Mouse (Mus musculus): ENCODE data around the gene Cdh24. TPM values are rescaled to one million over a fixed set of nuclear protein-coding genes. Genes with fewer than 3 reads are reported as not detected.
A peak's percentile ranks its signal among the peaks of the same experiment; 100 is the strongest.
"Not testable (repeated sequence)": the region's sequence is repeated elsewhere in the genome, so short reads cannot be mapped to it uniquely, and the experiment has no call there.

Gene Cdh24
- polyA plus RNA-seq, 1 experiment: 0.46 TPM

DNA sequence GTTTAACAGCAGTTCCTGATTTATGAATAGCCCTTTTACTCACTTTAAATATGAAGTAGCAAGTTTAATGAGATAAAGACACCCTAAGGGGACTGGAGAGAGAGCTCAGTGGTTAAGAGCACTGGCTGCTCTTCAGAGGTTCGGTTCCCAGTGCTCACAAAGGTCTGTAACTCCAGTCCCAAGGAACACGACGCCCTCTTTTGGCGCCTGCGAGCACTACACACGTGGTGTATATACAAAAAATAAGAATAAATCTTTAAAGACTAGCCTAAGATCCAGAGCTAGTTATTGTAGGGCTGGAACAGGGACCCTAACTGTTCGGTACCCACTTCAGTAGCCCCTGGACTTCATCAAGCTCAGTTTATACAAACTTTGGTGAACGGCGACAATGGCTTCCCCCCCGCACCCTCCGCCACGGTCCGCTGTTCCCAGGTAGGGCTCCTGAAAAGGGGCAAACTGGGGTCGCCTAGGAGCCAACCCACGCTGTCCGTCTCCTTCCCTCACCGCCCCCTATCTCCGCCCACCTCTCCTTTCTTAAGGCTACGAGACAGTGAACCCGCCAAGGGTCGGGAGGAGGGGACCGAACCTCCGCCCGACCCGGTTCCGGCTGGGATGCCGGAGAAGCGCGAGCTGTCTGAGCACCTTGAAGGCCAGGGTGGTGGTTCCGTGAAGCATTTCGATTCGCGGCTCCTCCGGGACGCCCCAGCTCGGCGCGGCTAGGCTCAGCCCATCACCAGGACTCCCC lies 23.8 kb downstream of the Cdh24 start:
- H3K4me3 ChIP-seq (replicated peaks): peak overlapping the region; percentile 75
- TF ChIP-seq GATA1 (IDR thresholded peaks at IDR 0.05; ENCODE audit: low read length) (no peak), TAL1 (IDR thresholded peaks at IDR 0.05; ENCODE audit: low read length) (no peak)
- no peaks in the 10 kb centered on the region for H3K9me3 ChIP-seq (ENCODE audit: control insufficient read depth, low read length)
- H3K27me3 ChIP-seq (ENCODE audit: control insufficient read depth): no peaks in the 10 kb centered on the region
- H3K4me1 ChIP-seq (ENCODE audit: control insufficient read depth): peaks cover 17% of the 10 kb centered on the region
- peaks cover 35% of the 10 kb centered on the region for H3K36me3 ChIP-seq (ENCODE audit: control insufficient read depth)

- Histone ChIP-seq H3K27me3 (ENCODE audit: control insufficient read depth) (no peaks in the 10 kb centered on the region), H3K9me3 (ENCODE audit: control insufficient read depth, low read length) (no peaks in the 10 kb centered on the region), H3K36me3 (ENCODE audit: control insufficient read depth) (peaks cover 43% of the 10 kb centered on the region), H3K4me3 (replicated peaks) (peak overlapping the region; percentile 5), H3K4me1 (ENCODE audit: control insufficient read depth) (peaks cover 16% of the 10 kb centered on the region)
- TF ChIP-seq TAL1 (IDR thresholded peaks at IDR 0.05; ENCODE audit: low read length) (no peak), GATA1 (IDR thresholded peaks at IDR 0.05; ENCODE audit: low read length) (no peak)
Observed at GRCm38 (mm10) chr14:54616226-54616825, 24.8 kb downstream of the Cdh24 start.

GRCm38 (mm10) chr14:54614130-54614529 lies 27.0 kb downstream of the Cdh24 start:
- H3K4me1 ChIP-seq (ENCODE audit: control insufficient read depth): peaks cover 16% of the 10 kb centered on the region
- peaks cover 56% of the 10 kb centered on the region for H3K36me3 ChIP-seq (ENCODE audit: control insufficient read depth)
- H3K9me3 ChIP-seq (ENCODE audit: control insufficient read depth, low read length); H3K4me3 ChIP-seq (replicated peaks); H3K27me3 ChIP-seq (ENCODE audit: control insufficient read depth): not testable (repeated sequence)

GRCm38 (mm10) chr14:54610648-54611047 lies 30.5 kb downstream of the Cdh24 start:
- H3K27me3 ChIP-seq (ENCODE audit: control insufficient read depth): no peaks in the 10 kb centered on the region
- no peak for TF ChIP-seq GATA1 (IDR thresholded peaks at IDR 0.05; ENCODE audit: low read length)
- no peak for TF ChIP-seq TAL1 (IDR thresholded peaks at IDR 0.05; ENCODE audit: low read length)
- H3K4me1 ChIP-seq (ENCODE audit: control insufficient read depth): peaks cover 13% of the 10 kb centered on the region
- no peak overlapping the region for H3K4me3 ChIP-seq (replicated peaks)
- H3K9me3 ChIP-seq (ENCODE audit: control insufficient read depth, low read length): no peaks in the 10 kb centered on the region
- H3K36me3 ChIP-seq (ENCODE audit: control insufficient read depth): peaks cover 50% of the 10 kb centered on the region

DNA sequence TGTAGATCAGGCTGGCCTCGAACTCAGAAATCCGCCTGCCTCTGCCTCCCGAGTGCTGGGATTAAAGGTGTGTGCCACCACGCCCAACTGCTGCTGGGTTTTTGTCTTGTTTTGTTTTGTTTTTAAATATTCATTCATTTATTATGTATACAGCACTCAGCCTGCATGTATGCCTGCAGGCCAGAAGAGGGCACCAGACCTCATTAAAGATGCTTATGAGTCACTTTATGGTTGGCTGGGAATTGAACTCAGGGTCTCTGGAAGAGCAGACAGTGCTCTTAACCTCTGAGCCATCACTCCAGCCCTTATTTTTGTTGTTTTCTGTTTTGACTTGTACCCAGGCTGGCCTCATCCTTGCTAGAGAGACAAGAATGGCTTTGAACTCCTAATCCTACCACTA lies 31.2 kb downstream of the Cdh24 start:
- Histone ChIP-seq H3K27me3 (ENCODE audit: control insufficient read depth) (no peaks in the 10 kb centered on the region), H3K4me3 (replicated peaks) (no peak overlapping the region), H3K4me1 (ENCODE audit: control insufficient read depth) (peaks cover 20% of the 10 kb centered on the region), H3K9me3 (ENCODE audit: control insufficient read depth, low read length) (no peaks in the 10 kb centered on the region), H3K36me3 (ENCODE audit: control insufficient read depth) (peaks cover 44% of the 10 kb centered on the region)
- TF ChIP-seq GATA1 (IDR thresholded peaks at IDR 0.05; ENCODE audit: low read length) (no peak), TAL1 (IDR thresholded peaks at IDR 0.05; ENCODE audit: low read length) (no peak)

DNA sequence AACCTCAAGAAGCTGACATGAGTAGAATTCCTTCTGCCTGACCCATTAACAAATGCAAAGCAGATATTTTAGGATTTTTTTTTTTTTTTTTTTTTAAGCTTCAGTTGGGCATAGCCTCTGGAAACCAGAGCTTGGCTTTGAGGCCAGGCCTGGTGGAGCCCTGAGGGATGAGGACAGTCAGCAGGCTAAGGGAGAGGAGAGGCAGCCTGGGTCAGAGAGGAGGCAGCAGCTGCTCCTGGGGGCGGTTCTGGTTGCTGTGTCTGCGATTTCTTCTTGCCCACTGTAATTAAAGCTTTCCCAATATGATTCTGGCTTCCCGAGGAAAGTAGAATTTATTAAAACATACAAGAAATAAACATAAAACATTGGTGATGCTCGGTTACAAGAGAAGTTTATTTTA lies 31.9 kb downstream of the Cdh24 start:
- Histone ChIP-seq H3K9me3 (ENCODE audit: control insufficient read depth, low read length) (no peaks in the 10 kb centered on the region), H3K27me3 (ENCODE audit: control insufficient read depth) (no peaks in the 10 kb centered on the region), H3K4me3 (replicated peaks) (no peak overlapping the region), H3K4me1 (ENCODE audit: control insufficient read depth) (peaks cover 26% of the 10 kb centered on the region), H3K36me3 (ENCODE audit: control insufficient read depth) (peaks cover 36% of the 10 kb centered on the region)
- TF ChIP-seq GATA1 (IDR thresholded peaks at IDR 0.05; ENCODE audit: low read length) (no peak), TAL1 (IDR thresholded peaks at IDR 0.05; ENCODE audit: low read length) (no peak)

- Histone ChIP-seq H3K36me3 (ENCODE audit: control insufficient read depth) (peaks cover 21% of the 10 kb centered on the region), H3K4me3 (replicated peaks) (no peak overlapping the region), H3K9me3 (ENCODE audit: control insufficient read depth, low read length) (peaks cover 2% of the 10 kb centered on the region; the same call in 1 of the 2 replicates), H3K4me1 (ENCODE audit: control insufficient read depth) (peaks cover 42% of the 10 kb centered on the region), H3K27me3 (ENCODE audit: control insufficient read depth) (no peaks in the 10 kb centered on the region)
- TF ChIP-seq TAL1 (IDR thresholded peaks at IDR 0.05; ENCODE audit: low read length) (no peak), GATA1 (IDR thresholded peaks at IDR 0.05; ENCODE audit: low read length) (no peak)
Observed at GRCm38 (mm10) chr14:54607226-54607625, 33.9 kb downstream of the Cdh24 start.

GRCm38 (mm10) chr14:54605752-54606321 lies 35.3 kb downstream of the Cdh24 start, which contains the start of gene 4931414P19Rik:
4931414P19Rik (minus strand) TSS chr14:54605993.
- H3K27me3 ChIP-seq (ENCODE audit: control insufficient read depth): no peaks in the 10 kb centered on the region
- H3K36me3 ChIP-seq (ENCODE audit: control insufficient read depth): peaks cover 8% of the 10 kb centered on the region
- H3K4me3 ChIP-seq (replicated peaks): peak within 1 kb of the TSS; percentile 69
- peaks cover 2% of the 10 kb centered on the region; the same call in 1 of the 2 replicates for H3K9me3 ChIP-seq (ENCODE audit: control insufficient read depth, low read length)
- TF ChIP-seq GATA1 (IDR thresholded peaks at IDR 0.05; ENCODE audit: low read length): no peak
- TF ChIP-seq TAL1 (IDR thresholded peaks at IDR 0.05; ENCODE audit: low read length): no peak
- H3K4me1 ChIP-seq (ENCODE audit: control insufficient read depth): peaks cover 54% of the 10 kb centered on the region

- Histone ChIP-seq H3K36me3 (ENCODE audit: control insufficient read depth) (peaks cover 2% of the 10 kb centered on the region; the same call in 1 of the 2 replicates), H3K4me1 (ENCODE audit: control insufficient read depth) (peaks cover 55% of the 10 kb centered on the region), H3K9me3 (ENCODE audit: control insufficient read depth, low read length) (peaks cover 2% of the 10 kb centered on the region; the same call in 1 of the 2 replicates), H3K4me3 (replicated peaks) (peak overlapping the region; percentile 81), H3K27me3 (ENCODE audit: control insufficient read depth) (no peaks in the 10 kb centered on the region)
- TF ChIP-seq TAL1 (IDR thresholded peaks at IDR 0.05; ENCODE audit: low read length) (no peak), GATA1 (IDR thresholded peaks at IDR 0.05; ENCODE audit: low read length) (no peak)
Observed at GRCm38 (mm10) chr14:54603686-54604085, 37.5 kb downstream of the Cdh24 start.
